Mouse (Mus musculus): Measurements from ENCODE around the gene Ddx47.

The Ddx47 gene

DNA sequence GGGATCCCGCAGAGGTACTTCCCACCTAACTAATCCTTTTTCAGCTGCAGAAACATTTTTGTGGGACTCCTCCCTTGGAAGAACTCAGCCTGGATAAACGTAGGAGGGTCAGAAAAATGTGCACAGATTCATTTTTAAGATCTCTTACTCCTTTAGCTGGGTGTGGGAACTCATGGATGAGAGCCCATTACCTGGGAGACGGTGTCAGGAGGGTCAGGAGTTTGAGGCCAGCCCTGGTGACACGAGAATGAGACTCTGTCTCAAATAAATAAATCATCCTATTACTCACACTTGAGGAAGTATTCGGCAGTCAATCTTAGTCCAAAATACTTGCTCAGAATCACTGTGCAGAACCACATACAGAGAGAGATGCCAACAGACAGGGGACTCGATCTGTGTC, 58.4 kb downstream of the Ddx47 start:
- DNase-seq (ENCODE audit: low read depth, low spot score), result no peak

DNA sequence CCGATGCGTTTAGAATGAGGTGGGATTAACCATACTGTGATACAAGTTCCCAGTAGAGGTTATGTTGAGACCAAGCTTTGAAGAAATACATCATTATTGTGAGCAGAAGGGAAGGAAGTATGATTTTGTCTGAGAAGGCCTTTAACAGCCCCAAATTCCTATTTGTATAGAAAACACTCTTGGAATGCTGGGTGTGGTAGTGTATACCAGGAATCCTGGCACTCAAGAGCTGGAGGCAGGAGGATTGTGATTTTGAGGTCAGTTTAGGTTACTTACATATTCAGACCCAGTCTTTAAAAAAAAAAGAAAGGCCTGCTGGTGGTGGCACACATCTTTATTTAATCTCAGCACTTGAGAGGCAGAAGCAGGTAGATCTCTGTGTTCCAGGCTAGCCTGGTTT, 58.9 kb downstream of the Ddx47 start:
- no peak for DNase-seq (ENCODE audit: low read depth, low spot score)

Data from telencephalon, adult 2 months (tissue).